Mouse (Mus musculus) stomach, postnatal 0 days (tissue): ENCODE results near the gene Mturn.

Experiments used
- CTCF ChIP-seq: IDR thresholded peaks from 2 replicates; pipeline ENCODE4 v1.5.1; 2016; ENCODE audit warnings: antibody characterized with exemption, low read depth, mild to moderate bottlenecking, moderate library complexity
- EP300 ChIP-seq: optimal IDR thresholded peaks from 2 replicates; pipeline ENCODE3; 2016; ENCODE audit warnings: antibody characterized with exemption

GRCm38 (mm10) chr6:54752076-54752475 is 70.7 kb downstream of the Mturn start:
- TF ChIP-seq EP300 (no peak), CTCF (no peak)
